In genomic region chr7:125966402-125967261, GRCm38 (mm10) we compare ENCODE assay signal across 9 mouse cellular contexts.
DNase-seq lines count a peak whose midpoint lies in the region; ATAC-seq and TF ChIP-seq lines count a peak whose summit lies in the region.
"Had no signal": no experiment of that assay in that cellular context is flagged by ENCODE, and none has a peak within 500 bp of the region (broad histone marks: within the 10 kb centered on the region; RNA-seq: fewer than 3 reads in every experiment).

No protein-coding gene starts in this region.

- WGBS in heart, embryonic 12.5 days: 63% methylated on average over 16 of the region's 16 CpGs
- 60% methylated on average over 16 of the region's 16 CpGs for WGBS in heart, embryonic 13.5 days

- H3K4me2 ChIP-seq in heart, embryonic 12.5 days: no peak overlapping the region
- no peak overlapping the region for H3K4me2 ChIP-seq in heart, embryonic 13.5 days

- no peak for TF ChIP-seq POLR2A in brain, embryonic 14.5 days (IDR thresholded peaks at IDR 0.05; ENCODE audit: borderline replicate concordance, extremely low read depth, insufficient read depth, insufficient read length, poor library complexity, severe bottlenecking)

- TF ChIP-seq CTCF in brain, embryonic 14.5 days (IDR thresholded peaks at IDR 0.05; ENCODE audit: borderline replicate concordance, extremely low read depth, insufficient read depth, insufficient read length): no peak

- H3K4me3 ChIP-seq in heart, embryonic 12.5 days: no peak overlapping the region
- no peak overlapping the region for H3K4me3 ChIP-seq in heart, embryonic 13.5 days

- H3K4me1 ChIP-seq in heart, embryonic 12.5 days (replicated peaks): peaks cover 26% of the 10 kb centered on the region
- H3K4me1 ChIP-seq in heart, embryonic 13.5 days: peaks cover 42% of the 10 kb centered on the region

- no peaks in the 10 kb centered on the region for H3K9me3 ChIP-seq in heart, embryonic 12.5 days (replicated peaks)
- no peaks in the 10 kb centered on the region for H3K9me3 ChIP-seq in heart, embryonic 13.5 days

- H3K36me3 ChIP-seq in heart, embryonic 12.5 days: no peaks in the 10 kb centered on the region
- H3K36me3 ChIP-seq in heart, embryonic 13.5 days: no peaks in the 10 kb centered on the region

- ATAC-seq in heart, embryonic 12.5 days (ENCODE audit: insufficient number of reproducible peaks, low FRiP score): no peak
- ATAC-seq in heart, embryonic 13.5 days (ENCODE audit: extremely low read depth, insufficient number of reproducible peaks, low FRiP score, low TSS enrichment): no peak
- ATAC-seq in erythroblast, adult 5-6 weeks (replicated peaks; ENCODE audit: low FRiP score, poor library complexity, severe bottlenecking): no peak
- ATAC-seq in granulocyte monocyte progenitor cell, adult 5-6 weeks (replicated peaks; ENCODE audit: poor library complexity, severe bottlenecking): no peak

- no peak overlapping the region for H3K9ac ChIP-seq in heart, embryonic 12.5 days
- no peak overlapping the region for H3K9ac ChIP-seq in heart, embryonic 13.5 days

- no peaks in the 10 kb centered on the region for H3K27me3 ChIP-seq in heart, embryonic 12.5 days (replicated peaks)
- no peaks in the 10 kb centered on the region for H3K27me3 ChIP-seq in heart, embryonic 13.5 days (replicated peaks)

- no peak overlapping the region for H3K27ac ChIP-seq in heart, embryonic 12.5 days (ENCODE audit: poor library complexity, severe bottlenecking)
- H3K27ac ChIP-seq in heart, embryonic 13.5 days (replicated peaks): 0 out of 2 replicates have a peak overlapping the region, but pooled peaks have one; percentile 2

- DNase-seq in heart, adult 11 months: peak; percentile 96
- DNase-seq in brain, embryonic 14.5 days (ENCODE audit: low read depth): peak; percentile 54
- peak; percentile 21 for DNase-seq in lung, postnatal 36 days
- DNase-seq in cerebellum, adult 8-10 months: no peak
- DNase-seq: liver had no signal
